Mouse (Mus musculus) neural tube, embryonic 13.5 days (tissue): ENCODE results near the gene Epha4. TPM values are rescaled to one million over a fixed set of nuclear protein-coding genes. Genes with fewer than 3 reads are reported as not detected.

Experiments
- ATAC-seq: fragments of 200-750 bp; cut with Nextera tagmentation; 2 replicates; pipeline ENCODE4 v1.8.0; 2017; ENCODE audit warnings: low read depth, mild to moderate bottlenecking, moderate TSS enrichment, moderate library complexity
- H3K27ac ChIP-seq: fragments of 300-500 bp; sonication (generic); replicated peaks from 2 replicates; pipeline ENCODE4 v1.5.1; 2015; ENCODE audit warnings: moderate library complexity, mild to moderate bottlenecking, inconsistent platforms
- H3K27me3 ChIP-seq: fragments of 300-500 bp; sonication (generic); 2 replicates; pipeline ENCODE4 v1.6.1; 2015; ENCODE audit warnings: mild to moderate bottlenecking, inconsistent platforms
- H3K36me3 ChIP-seq: fragments of 300-500 bp; sonication (generic); 2 replicates; pipeline ENCODE4 v1.6.1; 2015; ENCODE audit warnings: mild to moderate bottlenecking, inconsistent platforms
- H3K4me1 ChIP-seq: fragments of 300-500 bp; sonication (generic); replicated peaks from 2 replicates; pipeline ENCODE4 v1.6.1; 2015; ENCODE audit warnings: inconsistent platforms
- H3K4me2 ChIP-seq: fragments of 300-500 bp; sonication (generic); 2 replicates; pipeline ENCODE4 v1.6.1; 2015; ENCODE audit warnings: inconsistent platforms, mild to moderate bottlenecking, moderate library complexity
- H3K4me3 ChIP-seq: fragments of 300-500 bp; sonication (generic); 2 replicates; pipeline ENCODE4 v1.5.1; 2015; ENCODE audit warnings: mild to moderate bottlenecking, inconsistent platforms
- H3K9ac ChIP-seq: fragments of 300-500 bp; sonication (generic); 2 replicates; pipeline ENCODE4 v1.6.1; 2015; ENCODE audit warnings: moderate library complexity, mild to moderate bottlenecking, inconsistent platforms
- H3K9me3 ChIP-seq: fragments of 300-500 bp; sonication (generic); 2 replicates; pipeline ENCODE4 v1.6.1; 2016; ENCODE audit warnings: inconsistent platforms
- WGBS: fragments of 180-500 bp; shearing (Covaris S2); methylation state at CpG from one replicate; pipeline ENCODE4 v1.1.7; 2015; 5-methylcytosine and 5-hydroxymethylcytosine counted together
- polyA plus RNA-seq: library from polyadenylated mRNA; unstranded; fragments of >200 nt; fragmentation: Nextera tagmentation; extraction: Ambion mirVana; gene quantifications from 2 replicates; pipeline ENCODE4 v1.2.1, GENCODE M21; 2015

Gene Epha4
- polyA plus RNA-seq, 1 experiment from 2014 or later, result 27.0 TPM

DNA sequence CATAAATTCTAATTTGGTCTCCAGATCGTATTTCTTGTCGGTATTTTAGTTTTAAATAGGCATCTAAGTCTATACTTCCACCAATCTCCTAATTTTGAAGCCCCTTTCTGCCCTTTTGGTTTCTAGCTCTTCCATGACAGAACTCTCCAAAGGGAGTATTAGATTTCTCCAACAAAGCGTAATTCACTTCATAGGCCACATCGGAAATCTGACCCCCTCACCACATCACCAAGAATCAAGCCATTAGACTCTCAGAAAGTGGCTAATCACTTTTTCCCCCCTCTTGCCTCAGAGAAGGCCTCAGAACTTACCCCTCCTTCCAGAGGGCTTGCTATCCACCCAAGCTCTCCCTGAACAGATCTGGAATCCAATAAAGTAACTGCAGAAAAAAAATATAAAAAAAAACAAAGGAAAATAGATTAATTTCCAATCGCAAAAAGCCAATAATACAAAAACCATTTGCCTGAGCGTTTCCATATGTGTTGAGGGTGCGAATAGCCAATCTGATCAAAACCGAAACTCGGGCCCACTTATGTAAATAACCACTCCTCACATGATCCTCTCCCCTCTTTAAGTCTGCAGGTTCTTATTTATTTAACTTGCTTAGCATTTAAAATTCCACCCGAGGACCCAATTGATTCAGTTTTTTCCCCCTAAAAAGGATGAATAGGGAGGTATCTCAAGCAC, 3.4 kb downstream of the Epha4 start:
- peaks cover 64% of the 10 kb centered on the region for H3K4me1 ChIP-seq
- WGBS, result 29% methylated on average over 10 of the region's 10 CpGs

DNA sequence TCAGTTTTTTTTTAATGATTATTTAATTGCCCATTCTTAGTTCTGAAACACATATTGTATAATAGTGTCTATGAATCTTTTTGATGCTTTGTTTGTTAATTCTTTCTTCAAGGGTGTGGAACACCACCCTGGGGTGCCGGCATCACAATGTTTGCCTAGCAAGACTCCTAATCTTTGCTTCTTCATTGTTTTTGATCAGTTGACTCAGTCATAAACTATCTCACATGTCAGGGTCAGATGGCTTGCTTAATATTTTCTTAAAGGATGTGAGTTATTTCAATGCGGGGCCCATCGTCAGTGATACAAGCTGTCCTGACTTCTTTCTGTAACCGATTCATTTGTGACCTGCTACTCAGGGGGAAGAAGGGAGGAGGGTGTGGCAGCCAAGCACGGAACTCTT, 4.3 kb downstream of the Epha4 start:
- H3K36me3 ChIP-seq, result peaks cover 7% of the 10 kb centered on the region; the same call in 1 of the 2 replicates
- H3K27me3 ChIP-seq, result no peaks in the 10 kb centered on the region
- peak overlapping the region; percentile 66 for H3K4me3 ChIP-seq
- H3K4me2 ChIP-seq, result peak overlapping the region; percentile 90
- ATAC-seq, result no peak
- H3K9me3 ChIP-seq, result no peaks in the 10 kb centered on the region
- H3K9ac ChIP-seq, result peak overlapping the region; percentile 80
- peaks cover 68% of the 10 kb centered on the region for H3K4me1 ChIP-seq
- WGBS, result 27% methylated on average over 5 of the region's 5 CpGs
- H3K27ac ChIP-seq, result peak overlapping the region; percentile 10; the same call in 1 of the 2 replicates

More for the DNA sequence above, 3.4 kb downstream of the Epha4 start:
- no peaks in the 10 kb centered on the region for H3K27me3 ChIP-seq
- peak overlapping the region; percentile 90 for H3K4me2 ChIP-seq
- H3K9me3 ChIP-seq, result no peaks in the 10 kb centered on the region
- peaks cover 4% of the 10 kb centered on the region; the same call in 1 of the 2 replicates for H3K36me3 ChIP-seq
- no peak for ATAC-seq
- peak overlapping the region; percentile 90 for H3K27ac ChIP-seq
- H3K9ac ChIP-seq, result peak overlapping the region; percentile 80
- peak overlapping the region; percentile 66 for H3K4me3 ChIP-seq

DNA sequence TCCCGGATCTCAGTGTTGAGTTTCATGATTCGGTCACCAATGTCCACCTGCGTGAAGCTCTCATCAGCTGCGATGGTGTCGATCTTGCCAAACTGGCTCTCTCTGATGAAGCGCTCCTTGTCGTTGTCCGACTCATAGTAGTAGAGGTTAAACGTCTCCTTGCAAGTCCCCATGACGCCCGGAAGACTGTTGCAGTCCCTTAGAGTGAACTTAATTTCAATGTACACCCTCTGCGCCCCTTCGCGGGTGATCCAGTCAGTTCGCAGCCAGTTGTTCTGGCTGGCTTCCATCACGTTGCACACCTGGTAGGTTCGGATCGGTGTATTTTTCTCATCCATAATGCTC, 8.1 kb downstream of the Epha4 start:
- WGBS, result 81% methylated on average over 18 of the region's 18 CpGs
- peak overlapping the region; percentile 58 for H3K4me2 ChIP-seq
- H3K9me3 ChIP-seq, result no peaks in the 10 kb centered on the region
- H3K27me3 ChIP-seq, result no peaks in the 10 kb centered on the region
- no peak overlapping the region for H3K27ac ChIP-seq
- 0 out of 2 replicates have a peak overlapping the region, but pooled peaks have one; percentile 34 for H3K4me3 ChIP-seq
- ATAC-seq, result no peak
- no peak overlapping the region for H3K9ac ChIP-seq
- H3K36me3 ChIP-seq, result peaks cover 7% of the 10 kb centered on the region; the same call in 1 of the 2 replicates
- peaks cover 90% of the 10 kb centered on the region for H3K4me1 ChIP-seq

DNA sequence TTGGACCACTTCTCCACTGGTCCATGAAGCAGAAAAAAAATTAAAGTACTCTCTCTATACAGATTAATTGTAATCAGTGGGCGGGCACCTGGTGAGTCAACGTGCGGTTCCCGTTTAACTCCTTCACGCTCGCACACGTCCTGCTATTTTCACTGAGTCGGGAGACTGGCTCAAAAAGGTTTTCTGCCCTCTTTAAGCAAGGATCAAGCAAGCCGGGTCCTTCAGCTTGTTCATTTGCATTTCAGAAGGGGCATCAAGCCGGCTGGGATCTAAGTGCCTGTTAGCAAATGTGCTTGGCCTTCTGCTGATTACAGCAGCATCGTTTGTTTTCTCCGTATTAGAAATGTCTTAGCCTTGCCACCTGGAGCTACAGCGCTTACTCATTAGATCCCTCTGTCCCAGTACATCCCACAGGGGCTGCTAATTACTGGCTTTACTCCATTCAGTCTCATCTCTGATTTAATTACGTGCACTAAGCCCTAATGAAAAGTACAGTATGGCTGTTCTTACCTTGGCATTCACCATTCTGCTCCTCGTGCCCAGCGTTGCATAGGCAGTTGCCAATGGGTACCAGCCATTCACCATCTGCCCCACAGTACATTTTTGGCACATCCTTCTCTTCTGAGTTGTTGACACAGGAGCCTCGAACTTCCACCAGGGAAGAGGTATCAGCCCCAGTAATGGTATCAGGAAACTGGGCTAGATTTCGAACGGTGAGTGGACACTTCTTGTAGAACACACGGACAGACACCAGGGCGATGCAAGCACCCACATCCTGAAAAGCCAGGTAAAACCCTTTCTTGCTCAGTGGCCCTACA, 8.6 kb downstream of the Epha4 start:
- Histone ChIP-seq H3K27me3 (no peaks in the 10 kb centered on the region), H3K4me2 (peak overlapping the region; percentile 58), H3K9ac (peak overlapping the region; percentile 54), H3K4me3 (peak overlapping the region; percentile 34), H3K27ac (no peak overlapping the region; the same call in 1 of the 2 replicates), H3K4me1 (peaks cover 90% of the 10 kb centered on the region), H3K9me3 (no peaks in the 10 kb centered on the region), H3K36me3 (peaks cover 7% of the 10 kb centered on the region; the same call in 1 of the 2 replicates)
- 28% methylated on average over 21 of the region's 21 CpGs for WGBS
- peak; percentile 76 for ATAC-seq

DNA sequence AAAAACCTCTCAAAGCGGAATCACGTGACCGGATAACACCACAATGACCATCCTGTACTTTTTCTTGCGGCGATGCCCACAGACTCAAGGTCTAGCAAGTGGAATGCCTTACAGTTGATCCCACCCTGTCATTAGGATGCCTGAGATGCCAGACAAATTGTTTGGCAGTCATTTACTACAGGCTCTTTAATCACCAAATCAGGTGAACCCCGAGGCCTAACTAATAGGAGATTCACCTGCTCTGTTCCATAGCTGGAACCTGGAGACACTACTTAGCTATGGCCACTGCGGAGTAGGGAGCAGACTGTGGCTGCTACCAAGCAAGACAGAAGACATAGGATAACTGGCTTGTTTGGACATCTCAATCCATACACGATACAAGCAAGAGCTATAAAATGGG, 9.6 kb downstream of the Epha4 start:
- Histone ChIP-seq H3K4me2 (peak overlapping the region; percentile 58), H3K4me1 (peaks cover 90% of the 10 kb centered on the region), H3K9me3 (no peaks in the 10 kb centered on the region), H3K27me3 (no peaks in the 10 kb centered on the region), H3K27ac (0 out of 2 replicates have a peak overlapping the region, but pooled peaks have one; percentile 3), H3K9ac (0 out of 2 replicates have a peak overlapping the region, but pooled peaks have one; percentile 54), H3K36me3 (peaks cover 7% of the 10 kb centered on the region; the same call in 1 of the 2 replicates), H3K4me3 (peak overlapping the region; percentile 34)
- WGBS, result 62% methylated on average over 8 of the region's 8 CpGs
- ATAC-seq, result no peak

DNA sequence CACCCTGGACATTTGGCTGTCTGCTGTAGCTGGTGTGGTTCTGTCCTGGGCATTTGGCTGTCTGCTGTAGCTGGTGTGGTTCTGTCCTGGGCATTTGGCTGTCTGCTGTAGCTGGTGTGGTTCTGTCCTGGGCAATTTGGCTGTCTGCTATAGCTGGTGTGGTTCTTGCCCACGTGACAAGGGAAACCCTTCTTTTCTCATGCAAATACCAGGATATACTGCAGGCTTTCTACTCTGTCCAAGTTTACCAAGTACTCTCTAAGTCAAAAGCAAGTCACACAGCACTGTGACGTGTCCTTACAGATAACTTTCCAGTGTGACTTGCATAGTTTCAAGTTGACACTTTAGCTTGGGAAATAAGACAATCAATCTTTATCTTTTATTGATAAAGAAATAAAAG, 10.1 kb downstream of the Epha4 start:
- 0 out of 2 replicates have a peak, but pooled peaks have one; percentile 14 for ATAC-seq
- H3K27me3 ChIP-seq, result no peaks in the 10 kb centered on the region
- peak overlapping the region; percentile 34 for H3K4me3 ChIP-seq
- H3K27ac ChIP-seq, result no peak overlapping the region
- peak overlapping the region; percentile 58 for H3K4me2 ChIP-seq
- WGBS, result 18% methylated on average over 2 of the region's 2 CpGs
- no peak overlapping the region for H3K9ac ChIP-seq
- peaks cover 90% of the 10 kb centered on the region for H3K4me1 ChIP-seq
- peaks cover 7% of the 10 kb centered on the region; the same call in 1 of the 2 replicates for H3K36me3 ChIP-seq
- no peaks in the 10 kb centered on the region for H3K9me3 ChIP-seq

DNA sequence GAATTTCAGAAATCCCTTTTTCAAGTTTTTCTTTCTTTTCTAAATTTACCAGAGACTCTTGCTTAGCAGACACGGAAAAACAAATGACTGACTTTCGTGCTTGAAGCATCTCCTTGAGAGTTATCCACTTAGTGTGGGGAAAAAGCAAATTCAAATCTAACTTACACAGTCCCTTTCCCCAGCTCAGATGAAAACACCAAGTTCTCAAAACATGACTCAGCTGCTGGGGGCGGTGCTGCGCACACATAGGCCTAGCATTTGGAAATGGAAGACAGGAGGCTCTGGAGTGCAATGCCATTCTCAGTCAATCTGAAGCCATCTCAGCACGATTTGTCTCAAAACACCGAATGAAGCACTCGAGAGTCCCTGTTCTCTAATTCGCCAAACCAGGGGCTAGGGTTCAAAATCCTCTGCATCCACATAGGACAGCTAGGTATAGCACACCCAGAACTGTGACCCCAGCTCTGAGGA, 11.1 kb downstream of the Epha4 start:
- Histone ChIP-seq H3K27ac (no peak overlapping the region), H3K9me3 (no peaks in the 10 kb centered on the region), H3K36me3 (peaks cover 7% of the 10 kb centered on the region; the same call in 1 of the 2 replicates), H3K4me2 (peak overlapping the region; percentile 58), H3K27me3 (no peaks in the 10 kb centered on the region), H3K4me3 (peak overlapping the region; percentile 34; the same call in 1 of the 2 replicates), H3K9ac (no peak overlapping the region), H3K4me1 (peaks cover 90% of the 10 kb centered on the region)
- no peak for ATAC-seq
- WGBS, result 66% methylated on average over 8 of the region's 8 CpGs

DNA sequence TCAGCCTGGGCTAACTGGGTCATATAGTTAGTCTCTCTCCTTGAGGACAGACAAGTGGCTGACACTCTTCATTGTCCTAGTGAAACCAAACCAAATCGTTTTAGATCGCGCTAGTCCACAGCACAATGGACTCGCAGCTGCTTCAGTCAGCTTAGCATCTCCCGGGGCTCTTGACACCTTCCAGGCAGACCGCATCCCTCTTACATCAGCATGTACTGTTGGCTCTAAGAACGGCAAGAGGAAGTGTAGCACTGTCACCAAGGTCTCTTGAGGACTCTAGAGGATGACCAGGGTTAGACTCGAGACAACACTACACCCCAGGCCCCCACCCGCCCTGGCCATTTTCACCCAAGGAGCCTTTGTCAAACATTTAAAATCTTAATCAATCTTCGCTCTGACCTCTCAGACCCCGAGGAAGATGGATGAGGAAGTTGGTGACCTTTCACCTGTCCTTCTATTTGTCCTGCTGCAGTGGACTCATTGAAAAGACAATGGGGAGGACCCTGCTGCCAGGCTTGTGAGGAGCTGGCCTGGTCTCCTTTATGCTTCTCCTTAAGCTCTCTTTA, 12.3 kb downstream of the Epha4 start:
- Histone ChIP-seq H3K9me3 (no peaks in the 10 kb centered on the region), H3K4me3 (peak overlapping the region; percentile 13), H3K27me3 (no peaks in the 10 kb centered on the region), H3K4me2 (peak overlapping the region; percentile 58), H3K4me1 (peaks cover 93% of the 10 kb centered on the region), H3K27ac (no peak overlapping the region), H3K36me3 (peaks cover 7% of the 10 kb centered on the region; the same call in 1 of the 2 replicates), H3K9ac (0 out of 2 replicates have a peak overlapping the region, but pooled peaks have one; percentile 39)
- 9% methylated on average over 11 of the region's 11 CpGs for whole genome bisulfite sequencing
- ATAC-seq, result no peak

DNA sequence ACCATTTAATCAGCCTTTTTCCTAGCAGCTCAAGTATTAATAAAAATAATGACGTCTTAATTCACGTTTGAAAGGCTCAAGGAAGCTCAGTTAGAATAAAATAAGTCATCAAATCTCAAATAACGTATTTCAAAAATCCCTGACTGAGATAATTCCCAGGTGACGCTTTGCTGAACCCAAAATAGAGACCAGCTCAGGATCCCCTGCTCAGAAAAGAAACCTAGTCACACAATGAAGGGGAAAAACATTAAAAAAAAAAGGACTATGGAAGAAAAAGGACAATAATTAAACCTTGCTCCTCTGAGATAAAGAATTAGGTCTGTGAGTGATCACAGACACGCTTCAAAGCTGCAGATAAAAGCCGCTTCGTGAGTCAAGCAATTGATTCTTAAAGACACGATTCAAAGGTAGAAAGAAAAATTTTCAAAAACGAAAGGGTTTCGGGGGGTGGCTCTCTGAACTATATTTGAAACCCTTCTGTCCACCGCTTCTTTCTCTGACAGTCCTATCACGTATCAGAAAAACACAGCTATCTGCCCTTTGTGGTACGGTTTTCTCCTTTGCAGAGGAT, 13.4 kb downstream of the Epha4 start:
- ATAC-seq, result no peak
- H3K9ac ChIP-seq, result peak overlapping the region; percentile 38; the same call in 1 of the 2 replicates
- 49% methylated on average over 13 of the region's 13 CpGs for WGBS
- H3K4me3 ChIP-seq, result no peak overlapping the region; the same call in 1 of the 2 replicates
- H3K27me3 ChIP-seq, result no peaks in the 10 kb centered on the region
- H3K4me1 ChIP-seq, result peaks cover 93% of the 10 kb centered on the region
- no peak overlapping the region for H3K27ac ChIP-seq
- no peaks in the 10 kb centered on the region for H3K9me3 ChIP-seq
- peak overlapping the region; percentile 58 for H3K4me2 ChIP-seq
- H3K36me3 ChIP-seq, result peaks cover 2% of the 10 kb centered on the region; the same call in 1 of the 2 replicates

DNA sequence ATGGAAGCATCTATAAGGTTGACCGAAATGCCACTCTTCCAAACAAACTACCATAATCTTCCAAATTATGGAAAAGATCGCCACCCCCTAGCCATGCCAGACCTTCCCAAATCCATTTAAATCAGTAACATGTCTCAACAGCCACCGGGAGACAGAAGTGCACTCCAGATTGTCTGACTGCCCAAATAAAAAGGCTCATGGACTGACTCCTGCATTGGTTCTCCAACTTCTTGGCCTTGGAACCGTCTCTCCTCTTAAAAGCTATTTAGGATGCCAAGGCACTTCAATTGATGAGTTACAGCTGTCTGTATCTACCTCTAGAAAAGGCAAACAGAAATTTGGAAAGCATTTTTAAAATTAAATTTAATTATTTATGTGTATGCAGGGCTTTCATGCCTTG, 17.4 kb downstream of the Epha4 start:
- H3K9ac ChIP-seq, result no peak overlapping the region
- no peaks in the 10 kb centered on the region for H3K9me3 ChIP-seq
- WGBS, result 25% methylated on average over 4 of the region's 4 CpGs
- H3K4me3 ChIP-seq, result no peak overlapping the region
- H3K27me3 ChIP-seq, result no peaks in the 10 kb centered on the region
- peak overlapping the region; percentile 74 for H3K27ac ChIP-seq
- no peak for ATAC-seq
- H3K4me2 ChIP-seq, result peak overlapping the region; percentile 49
- no peaks in the 10 kb centered on the region for H3K36me3 ChIP-seq
- peaks cover 84% of the 10 kb centered on the region for H3K4me1 ChIP-seq

DNA sequence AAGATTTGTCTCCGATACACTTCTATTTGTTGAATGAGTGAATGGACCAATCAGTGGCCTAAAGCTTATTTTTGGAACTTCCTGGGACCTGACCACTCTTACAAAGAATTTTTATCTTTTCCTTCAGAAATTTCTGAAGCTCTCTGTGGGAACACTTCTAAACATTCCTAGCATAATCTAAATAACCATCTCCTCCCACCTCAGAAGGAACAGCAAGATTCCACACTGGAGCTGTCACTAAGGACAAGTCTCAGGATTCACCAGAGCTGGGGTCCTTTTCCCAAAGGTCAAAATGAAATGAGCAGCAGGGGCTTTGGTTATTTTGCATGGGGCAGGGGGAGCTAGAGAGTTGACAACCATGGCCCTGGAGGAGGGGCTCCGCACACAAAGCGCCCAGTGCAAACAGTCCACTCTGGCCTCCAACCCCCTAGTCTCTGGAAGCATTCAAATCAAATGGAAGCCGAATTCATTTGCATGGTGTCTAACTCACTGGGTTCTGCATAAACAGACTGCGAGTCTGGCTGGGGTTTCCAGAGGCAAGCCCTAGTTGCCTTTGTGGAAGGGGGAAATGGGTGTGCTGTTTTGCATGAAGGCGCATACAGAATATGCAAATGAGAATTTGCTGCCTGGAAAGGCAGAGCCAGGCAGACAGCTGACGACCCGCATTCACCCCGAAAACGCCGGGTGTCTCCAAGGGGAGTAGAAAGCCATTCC, 18.3 kb downstream of the Epha4 start:
- WGBS, result 9% methylated on average over 11 of the region's 11 CpGs

More for the DNA sequence above, 18.3 kb downstream of the Epha4 start:
- H3K4me1 ChIP-seq, result peaks cover 80% of the 10 kb centered on the region
- peak overlapping the region; percentile 31; the same call in 1 of the 2 replicates for H3K9ac ChIP-seq
- no peaks in the 10 kb centered on the region for H3K27me3 ChIP-seq
- peak overlapping the region; percentile 74 for H3K27ac ChIP-seq
- H3K4me2 ChIP-seq, result peak overlapping the region; percentile 49
- peak overlapping the region; percentile 5 for H3K4me3 ChIP-seq
- peak; percentile 92 for ATAC-seq
- H3K9me3 ChIP-seq, result no peaks in the 10 kb centered on the region
- no peaks in the 10 kb centered on the region for H3K36me3 ChIP-seq
